Mouse (Mus musculus) neural tube, embryonic 12.5 days (tissue): Measurements from ENCODE around the gene Slc13a3. TPM values are rescaled to one million over a fixed set of nuclear protein-coding genes. Genes with fewer than 3 reads are reported as not detected.
"Not testable (repeated sequence)": the region's sequence is repeated elsewhere in the genome, so short reads cannot be mapped to it uniquely, and the experiment has no call there.

ENCODE experiments used
- ATAC-seq: fragments of 200-750 bp; cut with Nextera tagmentation; 2 replicates; pipeline ENCODE4 v1.8.0; 2017; ENCODE audit warnings: low read depth, mild to moderate bottlenecking, moderate TSS enrichment, moderate library complexity; ENCODE audit not compliant: low FRiP score
- H3K27ac ChIP-seq: fragments of 300-500 bp; sonication (generic); 2 replicates; pipeline ENCODE4 v1.5.1; 2016
- H3K27me3 ChIP-seq: fragments of 300-500 bp; sonication (generic); replicated peaks from 2 replicates; pipeline ENCODE4 v1.6.1; 2016; ENCODE audit warnings: mild to moderate bottlenecking
- H3K36me3 ChIP-seq: fragments of 300-500 bp; sonication (generic); 2 replicates; pipeline ENCODE4 v1.6.1; 2016; ENCODE audit warnings: mild to moderate bottlenecking
- H3K4me1 ChIP-seq: fragments of 300-500 bp; sonication (generic); 2 replicates; pipeline ENCODE4 v1.6.1; 2016
- H3K4me2 ChIP-seq: fragments of 300-500 bp; sonication (generic); replicated peaks from 2 replicates; pipeline ENCODE4 v1.6.1; 2016; ENCODE audit warnings: mild to moderate bottlenecking
- H3K4me3 ChIP-seq: fragments of 300-500 bp; sonication (generic); 2 replicates; pipeline ENCODE4 v1.5.1; 2016
- H3K9ac ChIP-seq: fragments of 300-500 bp; sonication (generic); 2 replicates; pipeline ENCODE4 v1.6.1; 2016; ENCODE audit warnings: mild to moderate bottlenecking
- H3K9me3 ChIP-seq: fragments of 300-500 bp; sonication (generic); 2 replicates; pipeline ENCODE4 v1.6.1; 2016; ENCODE audit warnings: mild to moderate bottlenecking
- WGBS: fragments of 180-500 bp; shearing (Covaris S2); methylation state at CpG from one replicate; pipeline ENCODE4 v1.1.7; 2016; 5-methylcytosine and 5-hydroxymethylcytosine counted together
- polyA plus RNA-seq: library from polyadenylated mRNA; unstranded; fragments of >200 nt; fragmentation: Nextera tagmentation; extraction: Ambion mirVana; gene quantifications from 2 replicates; pipeline ENCODE4 v1.2.1, GENCODE M21; 2016

Slc13a3 gene
- 0.27 and 0.55 TPM in 2 replicates for polyA plus RNA-seq

DNA sequence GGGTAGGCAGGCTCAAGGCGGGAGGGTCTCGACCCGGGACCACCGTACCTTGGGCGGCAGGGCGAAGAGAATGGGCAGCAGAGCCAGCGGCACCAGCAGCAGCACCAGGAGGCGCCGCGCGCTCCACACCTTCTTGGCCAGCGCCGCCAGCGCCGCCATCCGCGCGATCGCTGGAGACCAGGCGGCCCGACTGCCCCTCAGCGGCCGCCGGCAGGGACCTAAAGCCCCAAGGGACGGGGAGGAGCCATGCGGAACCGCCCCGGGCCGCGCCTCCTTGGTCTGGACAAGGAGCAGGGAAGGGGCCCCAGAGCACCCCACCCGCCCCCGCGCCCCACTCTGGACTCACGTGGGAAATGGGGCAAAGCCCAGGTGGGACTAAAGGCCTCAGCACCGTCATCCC is at the start of gene Slc13a3:
Slc13a3 (minus strand) TSS at position 228 of the 400 bp plus-strand sequence.
- Histone ChIP-seq H3K9me3 (no peaks in the 10 kb centered on the region), H3K36me3 (no peaks in the 10 kb centered on the region), H3K27ac (no peak within 1 kb of the TSS), H3K27me3 (peaks cover 20% of the 10 kb centered on the region), H3K9ac (peak within 1 kb of the TSS; percentile 42; the same call in 1 of the 2 replicates), H3K4me2 (peak within 1 kb of the TSS; percentile 54), H3K4me1 (peaks cover 10% of the 10 kb centered on the region; the same call in 1 of the 2 replicates), H3K4me3 (peak within 1 kb of the TSS; percentile 19)
- ATAC-seq: no peak
- WGBS: 4% methylated on average over 35 of the region's 35 CpGs

- H3K4me2 ChIP-seq: no peak overlapping the region
- 0 out of 2 replicates have a peak, but pooled peaks cover 4% of the 10 kb centered on the region for H3K27me3 ChIP-seq
- no peak overlapping the region for H3K9ac ChIP-seq
- 96% methylated on average over 20 of the region's 20 CpGs for WGBS
- no peaks in the 10 kb centered on the region for H3K9me3 ChIP-seq
- no peak overlapping the region for H3K27ac ChIP-seq
- H3K4me1 ChIP-seq: peaks cover 15% of the 10 kb centered on the region
- ATAC-seq: no peak
- no peak overlapping the region for H3K4me3 ChIP-seq
- no peaks in the 10 kb centered on the region; the same call in 1 of the 2 replicates for H3K36me3 ChIP-seq
Measured at GRCm38 (mm10) chr2:165515178-165515728, 42.2 kb upstream of the Slc13a3 start.

GRCm38 (mm10) chr2:165512870-165513600 is 40.0 kb upstream of the Slc13a3 start:
- no peak overlapping the region for H3K9ac ChIP-seq
- 0 out of 2 replicates have a peak, but pooled peaks cover 4% of the 10 kb centered on the region for H3K27me3 ChIP-seq
- peak overlapping the region; percentile 38; the same call in 1 of the 2 replicates for H3K27ac ChIP-seq
- peak overlapping the region; percentile 36 for H3K4me2 ChIP-seq
- no peaks in the 10 kb centered on the region for H3K9me3 ChIP-seq
- H3K4me3 ChIP-seq: no peak overlapping the region
- peaks cover 15% of the 10 kb centered on the region for H3K4me1 ChIP-seq
- 27% methylated on average over 11 of the region's 11 CpGs for WGBS
- 0 out of 2 replicates have a peak, but pooled peaks have one; percentile 48 for ATAC-seq
- H3K36me3 ChIP-seq: no peaks in the 10 kb centered on the region; the same call in 1 of the 2 replicates

DNA sequence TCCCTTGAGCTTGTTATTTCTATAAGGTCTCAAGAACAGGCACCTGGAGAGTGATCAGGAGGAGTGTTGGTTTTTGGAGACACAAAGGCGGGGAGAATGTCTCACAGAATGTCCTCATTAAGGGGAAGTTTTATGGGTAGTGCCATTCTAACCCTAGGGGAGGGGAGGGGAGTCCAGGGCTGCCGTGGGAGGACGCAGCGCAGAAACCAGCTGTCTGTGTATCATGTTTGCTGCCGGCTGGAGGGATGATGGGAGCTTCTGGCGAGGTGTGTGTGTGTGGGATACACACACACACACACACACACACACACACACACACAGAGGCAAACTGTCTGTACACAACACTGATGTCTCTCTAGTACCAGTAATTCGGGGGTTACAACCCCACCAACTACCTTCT is 39.4 kb upstream of the Slc13a3 start:
- Histone ChIP-seq H3K4me2 (peak overlapping the region; percentile 36), H3K27me3 (0 out of 2 replicates have a peak, but pooled peaks cover 4% of the 10 kb centered on the region), H3K9me3 (no peaks in the 10 kb centered on the region), H3K36me3 (no peaks in the 10 kb centered on the region; the same call in 1 of the 2 replicates), H3K9ac (no peak overlapping the region), H3K4me3 (no peak overlapping the region), H3K27ac (peak overlapping the region; percentile 38; the same call in 1 of the 2 replicates), H3K4me1 (peaks cover 15% of the 10 kb centered on the region)
- ATAC-seq: 0 out of 2 replicates have a peak, but pooled peaks have one; percentile 21
- WGBS: 17% methylated on average over 7 of the region's 7 CpGs

GRCm38 (mm10) chr2:165511530-165511929 is 38.5 kb upstream of the Slc13a3 start:
- H3K4me1 ChIP-seq: peaks cover 15% of the 10 kb centered on the region

DNA sequence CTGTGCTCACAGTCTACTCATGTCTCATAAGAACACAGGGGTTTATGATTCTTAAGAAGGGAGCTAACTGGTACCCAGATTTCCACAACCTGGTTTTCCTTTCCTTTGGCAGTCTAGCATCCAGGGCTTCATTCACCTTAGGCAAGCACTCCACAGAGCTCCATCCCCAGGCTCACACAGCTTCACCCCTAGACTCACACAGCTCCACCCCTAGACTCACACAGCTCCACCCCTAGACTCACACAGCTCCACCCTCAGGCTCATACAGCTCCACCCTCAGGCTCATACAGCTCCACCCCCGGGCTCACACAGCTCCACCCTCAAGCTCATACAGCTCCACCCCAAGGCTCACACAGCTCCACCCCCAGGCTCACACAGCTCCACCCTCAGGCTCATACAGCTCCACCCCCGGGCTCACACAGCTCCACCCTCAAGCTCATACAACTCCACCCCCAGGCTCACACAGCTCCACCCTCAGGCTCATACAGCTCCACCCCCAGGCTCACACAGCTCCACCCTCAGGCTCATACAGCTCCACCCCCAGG is 38.0 kb upstream of the Slc13a3 start:
- peaks cover 15% of the 10 kb centered on the region for H3K4me1 ChIP-seq
- H3K9me3 ChIP-seq, H3K27ac ChIP-seq, H3K9ac ChIP-seq, H3K4me2 ChIP-seq, ATAC-seq, H3K4me3 ChIP-seq, H3K27me3 ChIP-seq, H3K36me3 ChIP-seq: not testable (repeated sequence)
- 76% methylated on average over 2 of the region's 2 CpGs for WGBS

More at GRCm38 (mm10) chr2:165511530-165511929, 38.5 kb upstream of the Slc13a3 start:
- not testable (repeated sequence) for H3K36me3 ChIP-seq, H3K27ac ChIP-seq, H3K27me3 ChIP-seq, H3K9ac ChIP-seq, H3K4me2 ChIP-seq, H3K4me3 ChIP-seq, ATAC-seq, H3K9me3 ChIP-seq
- WGBS: 89% methylated on average over 4 of the region's 4 CpGs

DNA sequence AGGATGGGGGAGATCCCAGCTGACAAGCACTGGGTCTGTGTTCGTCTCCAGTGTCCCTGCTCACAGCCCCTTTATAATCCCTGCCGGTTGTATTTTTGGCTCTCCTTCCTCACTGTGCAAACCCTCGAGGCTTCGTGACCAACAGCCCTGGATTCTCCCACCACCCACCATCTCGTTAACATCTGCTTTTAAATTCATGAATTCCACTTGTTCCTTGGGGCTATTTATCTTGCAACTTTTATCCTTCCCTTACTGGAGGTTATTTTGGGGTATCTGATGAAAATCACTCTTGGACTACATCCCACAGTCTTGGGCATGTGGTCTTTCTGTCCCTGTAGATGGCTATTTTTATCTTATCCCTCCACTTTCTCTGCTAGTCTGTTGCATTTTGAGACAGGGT is 37.4 kb upstream of the Slc13a3 start:
- Histone ChIP-seq H3K4me1 (peaks cover 15% of the 10 kb centered on the region), H3K36me3 (no peaks in the 10 kb centered on the region), H3K27me3 (0 out of 2 replicates have a peak, but pooled peaks cover 4% of the 10 kb centered on the region), H3K4me3 (no peak overlapping the region), H3K27ac (no peak overlapping the region), H3K9ac (no peak overlapping the region), H3K4me2 (no peak overlapping the region), H3K9me3 (no peaks in the 10 kb centered on the region)
- ATAC-seq: no peak
- WGBS: 51% methylated on average over 5 of the region's 5 CpGs

DNA sequence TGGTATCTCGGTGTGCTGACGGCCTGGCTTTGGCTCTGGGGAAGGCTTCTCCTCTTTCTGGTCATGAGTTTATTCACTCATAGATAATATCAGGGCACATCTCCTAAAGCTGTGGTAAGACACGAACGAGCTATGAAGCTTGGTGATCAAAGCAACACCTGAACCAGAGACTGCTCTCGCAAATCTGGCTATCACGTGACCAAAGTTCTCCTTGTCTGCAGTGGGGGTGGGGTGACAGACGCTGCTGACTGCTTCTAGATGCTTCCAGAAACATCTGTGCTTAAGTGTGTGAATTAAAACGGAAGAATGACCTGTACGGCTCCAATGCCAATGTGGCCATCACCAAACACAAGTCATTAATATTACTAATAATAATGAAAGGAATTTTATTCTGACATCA is 36.7 kb upstream of the Slc13a3 start:
- ATAC-seq: no peak
- WGBS: 78% methylated on average over 9 of the region's 9 CpGs
- H3K27ac ChIP-seq: no peak overlapping the region
- H3K36me3 ChIP-seq: no peaks in the 10 kb centered on the region
- H3K27me3 ChIP-seq: no peaks in the 10 kb centered on the region
- no peaks in the 10 kb centered on the region for H3K9me3 ChIP-seq
- no peak overlapping the region for H3K4me3 ChIP-seq
- peaks cover 20% of the 10 kb centered on the region for H3K4me1 ChIP-seq
- H3K9ac ChIP-seq: no peak overlapping the region
- H3K4me2 ChIP-seq: no peak overlapping the region

DNA sequence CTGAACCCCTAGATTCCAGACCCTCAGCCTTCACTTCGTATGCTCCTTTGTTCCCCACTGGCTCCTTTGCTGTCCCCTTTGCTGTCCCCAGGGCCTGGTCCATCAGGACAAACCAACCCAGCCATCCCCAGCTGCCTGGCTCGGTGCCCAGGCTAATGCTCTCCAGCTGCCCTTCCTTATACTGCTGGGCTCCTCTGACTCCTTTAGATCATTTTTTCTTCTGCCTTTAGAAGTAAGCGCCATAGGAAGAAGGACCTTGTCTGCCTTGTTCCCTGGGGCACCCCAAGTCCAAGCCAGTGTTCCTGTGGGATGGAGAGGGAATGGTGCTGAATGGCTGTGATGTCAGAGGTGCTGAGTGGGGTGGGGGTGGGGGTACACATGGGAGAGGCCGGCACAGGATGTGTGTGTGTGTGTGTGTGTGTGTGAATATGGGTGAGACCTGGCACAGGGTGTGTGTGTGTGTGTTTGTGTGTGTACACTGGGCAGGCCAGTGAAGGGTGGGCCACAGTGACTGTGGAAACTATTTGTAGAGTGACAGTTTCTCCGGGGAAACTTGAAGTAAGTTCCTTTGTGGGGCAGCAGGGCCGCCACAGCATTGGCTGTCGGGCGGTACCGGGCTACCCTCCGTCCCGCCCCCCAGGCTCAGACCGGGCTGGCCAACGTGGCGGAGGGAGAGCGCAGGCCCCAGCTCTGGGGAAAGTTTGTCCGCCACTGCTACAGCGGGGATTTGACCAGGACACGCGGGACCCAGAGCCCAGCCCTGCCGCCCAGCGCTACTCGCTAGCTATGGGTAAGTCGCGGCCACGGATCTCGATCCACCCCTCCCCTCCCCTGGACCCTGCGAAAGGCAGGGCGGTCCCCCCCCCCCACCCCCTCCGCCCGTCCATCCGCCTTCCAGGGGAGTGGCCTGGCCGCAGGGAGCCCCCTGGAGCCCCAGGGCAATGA is 30.5 kb upstream of the Slc13a3 start, which contains the start of gene Slc2a10:
Slc2a10 (plus strand) TSS at position 529 of the 945 bp plus-strand sequence.
- Histone ChIP-seq H3K27me3 (peaks cover 8% of the 10 kb centered on the region; the same call in 1 of the 2 replicates), H3K9ac (peak within 1 kb of the TSS; percentile 53), H3K4me3 (peak within 1 kb of the TSS; percentile 32), H3K4me2 (peak within 1 kb of the TSS; percentile 65), H3K27ac (no peak within 1 kb of the TSS), H3K4me1 (peaks cover 26% of the 10 kb centered on the region), H3K9me3 (no peaks in the 10 kb centered on the region), H3K36me3 (no peaks in the 10 kb centered on the region)
- 6% methylated on average over 31 of the region's 32 CpGs for WGBS
- ATAC-seq: peak; percentile 87

DNA sequence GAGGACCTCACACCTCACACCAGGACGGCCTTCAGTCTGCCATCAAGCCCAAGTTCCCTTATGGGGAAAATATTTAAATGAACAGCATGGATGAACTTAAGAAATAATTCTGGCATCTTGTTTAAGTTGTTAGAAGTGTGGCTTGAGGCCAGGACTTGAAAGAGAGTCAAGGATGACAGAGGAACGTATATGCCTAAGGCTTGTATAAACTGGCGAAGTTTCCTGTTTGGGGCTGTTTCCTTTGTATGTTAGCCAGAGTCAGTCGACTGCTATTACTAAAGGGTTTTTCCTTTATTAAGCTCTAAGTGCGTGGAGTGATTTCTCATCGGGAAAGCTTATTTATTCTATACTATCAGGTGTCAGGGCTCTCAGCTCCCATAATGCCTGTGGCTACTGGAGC is 25.8 kb upstream of the Slc13a3 start:
- Histone ChIP-seq H3K4me2 (no peak overlapping the region), H3K4me3 (no peak overlapping the region), H3K9ac (no peak overlapping the region), H3K27me3 (0 out of 2 replicates have a peak, but pooled peaks cover 8% of the 10 kb centered on the region), H3K4me1 (peaks cover 25% of the 10 kb centered on the region), H3K9me3 (no peaks in the 10 kb centered on the region), H3K36me3 (no peaks in the 10 kb centered on the region), H3K27ac (no peak overlapping the region)
- no peak for ATAC-seq
- whole genome bisulfite sequencing: 82% methylated on average over 6 of the region's 6 CpGs

- no peak for ATAC-seq
- H3K9ac ChIP-seq: no peak overlapping the region
- peaks cover 19% of the 10 kb centered on the region for H3K4me1 ChIP-seq
- H3K4me3 ChIP-seq: no peak overlapping the region
- no peaks in the 10 kb centered on the region for H3K9me3 ChIP-seq
- H3K4me2 ChIP-seq: no peak overlapping the region
- 81% methylated on average over 2 of the region's 2 CpGs for WGBS
- H3K27ac ChIP-seq: no peak overlapping the region
- no peaks in the 10 kb centered on the region for H3K27me3 ChIP-seq
- no peaks in the 10 kb centered on the region for H3K36me3 ChIP-seq
Measured at GRCm38 (mm10) chr2:165497706-165498275, 24.8 kb upstream of the Slc13a3 start.
